Mouse (Mus musculus) MEL (cell line): ENCODE results near the gene Usp18. TPM values are rescaled to one million over a fixed set of nuclear protein-coding genes. Genes with fewer than 3 reads are reported as not detected.

Experiments
- DNase-seq: peaks from one replicate; pipeline ENCODE4 v3.0.0; 2011; ENCODE audit warnings: low read depth, low spot score
- H3K27ac ChIP-seq: 2 replicates; pipeline ENCODE4 v1.5.1; 2012; ENCODE audit warnings: low read depth, mild to moderate bottlenecking, control low read depth, low read length, moderate library complexity; ENCODE audit not compliant: control insufficient read depth
- H3K27me3 ChIP-seq, 2 experiments: fragments of 150-350 bp in 1 of 2; sonication (generic) in 1 of 2; 2 replicates each; pipeline ENCODE4 v1.6.1; 2012; ENCODE audit warnings: low read length in 2 of 2, mild to moderate bottlenecking in 2 of 2, improper control_type of control experiment in 1 of 2, moderate library complexity in 1 of 2; ENCODE audit not compliant: insufficient read depth in 2 of 2, control insufficient read depth in 1 of 2
- H3K36me3 ChIP-seq, 2 experiments: 2 replicates each; pipeline ENCODE4 v1.6.1; 2012 to 2014; ENCODE audit warnings: low read length in 2 of 2, improper control_type of control experiment in 1 of 2, inconsistent platforms in 1 of 2, mild to moderate bottlenecking in 1 of 2; ENCODE audit not compliant: insufficient read depth in 2 of 2, control insufficient read depth in 1 of 2
- H3K4me1 ChIP-seq, 2 experiments: fragments of 150-350 bp in 1 of 2; sonication (generic) in 1 of 2; 2 replicates each; pipeline ENCODE4 v1.6.1; 2012; ENCODE audit warnings: low read length in 2 of 2, improper control_type of control experiment in 1 of 2, mild to moderate bottlenecking in 1 of 2; ENCODE audit not compliant: insufficient read depth in 2 of 2, control insufficient read depth in 1 of 2
- H3K4me3 ChIP-seq, 2 experiments: fragments of 150-350 bp in 1 of 2; sonication (generic) in 1 of 2; 2 replicates each; pipeline ENCODE4 v1.5.1; 2012; ENCODE audit warnings: low read depth in 2 of 2, low read length in 2 of 2, mild to moderate bottlenecking in 2 of 2, moderate library complexity in 2 of 2, control low read depth in 1 of 2, improper control_type of control experiment in 1 of 2; ENCODE audit not compliant: control insufficient read depth in 1 of 2, insufficient read depth in 1 of 2
- H3K79me2 ChIP-seq: 2 replicates; pipeline ENCODE4 v1.6.1; 2012; ENCODE audit warnings: mild to moderate bottlenecking, low read length, moderate library complexity; ENCODE audit not compliant: control insufficient read depth, poor library complexity, insufficient read depth
- H3K9ac ChIP-seq: 2 replicates; pipeline ENCODE4 v1.6.1; 2012; ENCODE audit warnings: low read depth, mild to moderate bottlenecking, control low read depth, low read length, moderate library complexity; ENCODE audit not compliant: control insufficient read depth, poor library complexity, severe bottlenecking
- H3K9me3 ChIP-seq: fragments of 150-350 bp; sonication (generic); replicated peaks from 2 replicates; pipeline ENCODE4 v1.6.1; 2012; ENCODE audit warnings: mild to moderate bottlenecking, low read length, improper control_type of control experiment, moderate library complexity; ENCODE audit not compliant: insufficient read depth
- CHD1 ChIP-seq: IDR thresholded peaks from 2 replicates; pipeline ENCODE4 v1.6.1; 2012; ENCODE audit warnings: low read depth, mild to moderate bottlenecking, inconsistent platforms, low read length, improper control_type of control experiment
- CHD2 ChIP-seq: IDR thresholded peaks from 2 replicates; pipeline ENCODE4 v1.6.1; 2011; ENCODE audit warnings: low read length, improper control_type of control experiment
- E2F4 ChIP-seq: IDR thresholded peaks from 2 replicates; pipeline ENCODE4 v1.6.1; 2011; ENCODE audit warnings: low read depth, low read length, improper control_type of control experiment, borderline replicate concordance
- ELF1 ChIP-seq: IDR thresholded peaks from 2 replicates; pipeline ENCODE4 v1.6.1; 2014; ENCODE audit warnings: low read depth, mild to moderate bottlenecking, inconsistent platforms, low read length, improper control_type of control experiment, moderate library complexity
- ETS1 ChIP-seq: IDR thresholded peaks from 2 replicates; pipeline ENCODE4 v1.6.1; 2012; ENCODE audit warnings: low read depth, mild to moderate bottlenecking, inconsistent platforms, low read length, improper control_type of control experiment, moderate library complexity
- GABPA ChIP-seq: IDR thresholded peaks from 2 replicates; pipeline ENCODE4 v1.6.1; 2012; ENCODE audit warnings: low read depth, mild to moderate bottlenecking, inconsistent platforms, low read length, improper control_type of control experiment, moderate library complexity
- GATA1 ChIP-seq: IDR thresholded peaks from 2 replicates; pipeline ENCODE4 v1.6.1; 2011; ENCODE audit warnings: low read depth, low read length, improper control_type of control experiment
- HCFC1 ChIP-seq: IDR thresholded peaks from 2 replicates; pipeline ENCODE4 v1.6.1; 2012; ENCODE audit warnings: low read depth, mild to moderate bottlenecking, inconsistent platforms, low read length, improper control_type of control experiment, moderate library complexity
- MAZ ChIP-seq: IDR thresholded peaks from 2 replicates; pipeline ENCODE4 v1.6.1; 2012; ENCODE audit warnings: low read depth, mild to moderate bottlenecking, inconsistent platforms, low read length, improper control_type of control experiment
- MYC ChIP-seq: IDR thresholded peaks from 2 replicates; pipeline ENCODE4 v1.6.1; 2011; ENCODE audit warnings: low read depth, mild to moderate bottlenecking, low read length, improper control_type of control experiment, moderate library complexity
- SIN3A ChIP-seq: IDR thresholded peaks from 2 replicates; pipeline ENCODE4 v1.6.1; 2012; ENCODE audit warnings: low read length, improper control_type of control experiment, inconsistent platforms
- SMC3 ChIP-seq: IDR thresholded peaks from 2 replicates; pipeline ENCODE4 v1.6.1; 2011; ENCODE audit warnings: low read depth, low read length, improper control_type of control experiment
- TAL1 ChIP-seq: IDR thresholded peaks from 2 replicates; pipeline ENCODE4 v1.6.1; 2012; ENCODE audit warnings: mild to moderate bottlenecking, inconsistent platforms, low read length, moderate library complexity, mixed read lengths
- TBP ChIP-seq: IDR thresholded peaks from 2 replicates; pipeline ENCODE4 v1.8.0; 2011; ENCODE audit warnings: low read depth, low read length, improper control_type of control experiment
- TCF12 ChIP-seq: IDR thresholded peaks from 2 replicates; pipeline ENCODE4 v1.6.1; 2014; ENCODE audit warnings: low read depth, mild to moderate bottlenecking, inconsistent platforms, low read length, improper control_type of control experiment, moderate library complexity
- USF1 ChIP-seq: IDR thresholded peaks from 2 replicates; pipeline ENCODE4 v1.6.1; 2014; ENCODE audit warnings: low read depth, mild to moderate bottlenecking, inconsistent platforms, low read length, improper control_type of control experiment, moderate library complexity
- ZKSCAN1 ChIP-seq: IDR thresholded peaks from 2 replicates; pipeline ENCODE4 v1.6.1; 2012; ENCODE audit warnings: low read depth, mild to moderate bottlenecking, inconsistent platforms, low read length, improper control_type of control experiment, moderate library complexity
- ZMIZ1 ChIP-seq: IDR thresholded peaks from 2 replicates; pipeline ENCODE4 v1.6.1; 2012; ENCODE audit warnings: low read depth, mild to moderate bottlenecking, inconsistent platforms, low read length, improper control_type of control experiment, moderate library complexity
- ZNF384 ChIP-seq: IDR thresholded peaks from 2 replicates; pipeline ENCODE4 v1.6.1; 2012; ENCODE audit warnings: low read depth, mild to moderate bottlenecking, inconsistent platforms, low read length, improper control_type of control experiment
- polyA plus RNA-seq, 2 experiments: library from polyadenylated mRNA; stranded (reverse) in 1 of 2; unstranded in 1 of 2; fragments of >175 nt in 1 of 2; fragments of >200 nt in 1 of 2; gene quantifications; 2 replicates each; pipeline versions ENCODE4 v1.2.1 to v1.2.4; 2012; ENCODE audit warnings: low replicate concordance in 2 of 2, low read depth in 1 of 2; ENCODE audit not compliant: insufficient read length in 2 of 2, insufficient read depth in 1 of 2, missing spikeins in 1 of 2
- total RNA-seq: library from RNA; depleted of rRNA; stranded (reverse); fragments of 300-350 nt; gene quantifications from 2 replicates; pipeline ENCODE4 v1.2.3, GENCODE M21; 2012

Gene Usp18
- total and polyA plus RNA-seq, 3 experiments = 0.71 to 0.85 TPM; not detected in 1

GRCm38 (mm10) chr6:121209584-121209983 lies 36.1 kb upstream of the Usp18 start:
- Histone ChIP-seq H3K27ac (no peak overlapping the region), H3K79me2 (no peaks in the 10 kb centered on the region), H3K4me3 (no peak overlapping the region), H3K36me3 (peaks cover 0 to 5% of the 10 kb centered on the region in 2 experiments; a peak in 2 of 4 replicates), H3K27me3 (no peaks in the 10 kb centered on the region), H3K9ac (no peak overlapping the region), H3K4me1 (peaks cover 0 to 7% of the 10 kb centered on the region in 2 experiments; a peak in 2 of 4 replicates), H3K9me3 (no peaks in the 10 kb centered on the region)
- DNase-seq = no peak
- TF ChIP-seq CHD1 (no peak), ELF1 (no peak), ZKSCAN1 (no peak)

DNA sequence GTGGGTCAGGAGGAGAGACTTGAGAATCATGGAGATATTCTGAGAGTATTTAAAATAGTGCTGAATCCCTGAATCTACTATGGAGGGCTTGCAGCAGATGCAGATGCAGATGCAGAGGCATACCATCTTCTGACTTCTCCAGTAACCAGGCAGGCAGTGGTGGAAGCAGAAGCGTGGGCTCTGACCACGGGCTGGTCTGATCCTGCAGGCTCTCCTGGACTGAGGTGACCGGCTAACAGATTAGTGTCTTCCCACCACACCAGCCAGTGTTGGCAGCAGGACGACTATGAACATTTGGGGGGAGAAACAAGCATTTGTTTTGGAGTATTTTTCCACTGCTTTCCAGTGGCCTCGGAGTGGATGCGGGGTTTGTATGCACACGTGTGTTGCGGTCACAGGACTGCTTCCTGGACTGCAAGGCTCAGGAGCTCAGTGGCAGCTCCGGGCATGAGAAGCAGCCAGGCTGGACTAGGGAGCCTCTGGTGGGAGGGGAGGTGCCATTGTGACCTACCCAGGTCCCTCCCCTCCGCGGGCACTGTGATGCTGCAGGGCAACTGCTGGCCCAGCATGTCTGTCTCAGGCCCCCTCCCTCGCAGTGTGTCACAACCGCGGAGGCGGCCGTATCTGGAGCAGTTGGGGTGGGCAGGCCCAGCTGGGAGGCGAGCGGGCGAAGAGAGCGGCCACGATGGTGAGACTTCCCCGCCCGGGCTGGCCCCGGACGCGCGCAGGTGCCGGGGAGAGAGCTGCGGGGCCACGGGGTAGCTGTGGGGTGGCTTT lies 35.4 kb upstream of the Usp18 start, which contains the start of gene Tuba8:
TSS of gene Tuba8 (plus strand) at position 548 of the 777 bp plus-strand sequence.
- no peak within 1 kb of the TSS for H3K27ac ChIP-seq
- no peaks in the 10 kb centered on the region for H3K9me3 ChIP-seq
- peaks cover 0 to 12% of the 10 kb centered on the region in 2 experiments; a peak in 2 of 4 replicates for H3K36me3 ChIP-seq
- peak within 1 kb of the TSS; percentile 45 to 59 for H3K4me3 ChIP-seq
- H3K4me1 ChIP-seq = peaks cover 2 to 15% of the 10 kb centered on the region in 2 experiments
- TF ChIP-seq GATA1 (no peak), MYC (no peak), ZMIZ1 (no peak), ETS1 (no peak), TAL1 (no peak), GABPA (no peak), CHD2 (no peak), ZNF384 (no peak), TCF12 (no peak), SIN3A (no peak), MAZ (no peak), HCFC1 (no peak), USF1 (no peak), SMC3 (no peak), E2F4 (no peak), TBP (no peak)
- no peaks in the 10 kb centered on the region for H3K79me2 ChIP-seq
- H3K27me3 ChIP-seq = no peaks in the 10 kb centered on the region
- peak within 1 kb of the TSS; percentile 53 for H3K9ac ChIP-seq
- peak; percentile 29 for DNase-seq
